Mouse (Mus musculus) embryo, embryonic 10.5 days (tissue): ENCODE measurements at regions not wholly inside any gene's neighbourhood (a gene's known extent, or its start where the extent isn't known, plus 50 kb on each side); places are given as distances from the start of the nearest gene placed in this dataset.

Source experiments
- DNase-seq: peaks from one replicate; pipeline ENCODE4 v3.0.0-alpha.2; 2015; ENCODE audit warnings: low spot score

DNA sequence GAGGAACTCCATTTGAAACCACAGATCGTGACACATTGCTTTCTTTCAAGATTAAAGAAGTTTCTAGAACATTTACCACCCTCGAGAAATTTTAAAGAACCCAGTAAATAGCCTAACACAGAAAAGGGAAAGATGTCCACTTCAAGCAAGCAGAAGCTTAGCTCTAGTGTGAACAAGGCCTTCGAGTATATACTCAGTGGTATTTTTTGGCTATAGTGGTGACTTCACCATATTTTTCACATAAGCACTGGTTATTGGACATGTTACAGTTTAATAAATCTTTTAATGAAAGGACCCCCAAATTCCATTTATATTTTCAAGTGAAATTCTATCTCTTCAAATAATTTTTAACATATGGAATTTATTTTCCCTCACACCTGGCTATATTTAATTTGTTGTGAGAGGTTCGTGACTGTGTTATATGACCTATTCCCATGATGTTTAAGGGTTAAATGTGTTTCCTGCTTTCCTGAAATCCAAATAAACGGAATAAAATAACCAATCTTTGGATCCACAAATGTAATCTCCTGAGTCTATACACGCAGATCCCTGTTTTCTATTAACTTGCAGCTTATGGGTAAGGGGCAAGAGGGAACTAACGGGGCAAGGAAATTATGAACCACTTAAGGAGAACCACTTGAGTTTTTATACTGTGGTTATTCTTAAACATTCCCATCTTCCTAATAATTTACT lies 60.6 kb upstream of the Tas2r134 start:
- DNase-seq = no peak

GRCm38 (mm10) chr2:51563881-51564280 lies 63.4 kb upstream of the Tas2r134 start:
- DNase-seq = no peak

GRCm38 (mm10) chr2:51563240-51563639 lies 64.1 kb upstream of the Tas2r134 start:
- no peak for DNase-seq

DNA sequence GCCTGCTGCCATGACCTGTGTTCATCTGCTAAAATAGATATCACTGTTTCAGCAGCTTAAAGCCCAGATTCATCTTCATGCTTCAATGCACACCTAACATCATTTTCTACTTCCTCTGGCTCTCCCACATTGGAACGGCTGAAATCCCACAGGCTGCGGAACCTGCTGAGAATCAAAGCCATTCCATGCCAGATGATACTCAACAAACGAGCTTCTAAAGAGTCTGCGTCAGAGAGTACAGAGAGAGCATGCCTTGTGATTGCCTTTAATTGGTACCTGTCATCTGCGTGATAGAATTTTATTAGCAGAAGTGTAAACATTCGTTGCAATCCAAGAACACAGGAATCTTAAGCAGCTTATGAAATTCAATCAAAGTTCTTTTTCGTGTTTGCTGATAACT lies 76.4 kb upstream of the Tas2r134 start:
- no peak for DNase-seq

- DNase-seq = no peak
Measured at GRCm38 (mm10) chr2:51549125-51549524, 78.2 kb upstream of the Tas2r134 start.

DNA sequence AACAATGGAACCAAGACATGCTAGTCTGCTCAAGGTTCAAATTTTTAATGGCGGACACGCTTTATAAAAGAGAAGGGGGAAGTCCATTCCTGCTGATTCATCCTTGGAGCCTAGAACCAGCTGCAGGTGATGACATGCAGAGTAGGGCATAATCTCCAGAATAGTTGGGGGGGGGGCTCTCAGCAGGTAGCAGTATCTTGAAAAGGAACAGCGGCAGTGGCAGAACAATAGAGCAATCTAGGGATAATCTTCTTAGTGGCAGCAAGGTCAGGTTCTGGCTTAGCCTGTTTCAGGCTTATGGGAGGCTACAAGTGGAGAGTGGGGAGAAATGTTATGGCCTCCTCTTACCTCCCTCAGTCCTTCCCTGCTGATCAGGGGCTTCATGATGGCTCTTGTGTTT lies 81.1 kb upstream of the Tas2r134 start:
- DNase-seq = no peak

DNA sequence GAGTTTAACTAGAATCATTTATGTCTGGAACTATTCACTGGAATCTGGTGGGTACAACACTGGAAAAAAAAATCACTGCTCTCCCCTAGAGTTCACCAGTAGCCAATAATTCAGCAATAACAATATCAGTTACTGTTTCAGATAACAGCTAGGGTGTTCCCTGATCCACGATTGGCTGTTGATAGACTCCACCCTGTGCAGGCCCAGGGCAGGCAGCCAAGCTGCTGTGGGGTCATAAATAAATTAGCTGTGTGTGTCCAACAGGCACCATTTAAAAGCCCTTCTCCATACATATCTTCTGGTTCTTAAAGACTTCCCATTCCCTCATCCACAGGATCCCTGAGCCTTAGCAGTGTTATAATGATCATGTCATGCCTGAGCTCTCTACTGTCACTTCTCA lies 83.4 kb upstream of the Tas2r134 start:
- no peak for DNase-seq

GRCm38 (mm10) chr2:51542272-51542671 lies 85.0 kb upstream of the Tas2r134 start:
- DNase-seq = peak; percentile 36

DNA sequence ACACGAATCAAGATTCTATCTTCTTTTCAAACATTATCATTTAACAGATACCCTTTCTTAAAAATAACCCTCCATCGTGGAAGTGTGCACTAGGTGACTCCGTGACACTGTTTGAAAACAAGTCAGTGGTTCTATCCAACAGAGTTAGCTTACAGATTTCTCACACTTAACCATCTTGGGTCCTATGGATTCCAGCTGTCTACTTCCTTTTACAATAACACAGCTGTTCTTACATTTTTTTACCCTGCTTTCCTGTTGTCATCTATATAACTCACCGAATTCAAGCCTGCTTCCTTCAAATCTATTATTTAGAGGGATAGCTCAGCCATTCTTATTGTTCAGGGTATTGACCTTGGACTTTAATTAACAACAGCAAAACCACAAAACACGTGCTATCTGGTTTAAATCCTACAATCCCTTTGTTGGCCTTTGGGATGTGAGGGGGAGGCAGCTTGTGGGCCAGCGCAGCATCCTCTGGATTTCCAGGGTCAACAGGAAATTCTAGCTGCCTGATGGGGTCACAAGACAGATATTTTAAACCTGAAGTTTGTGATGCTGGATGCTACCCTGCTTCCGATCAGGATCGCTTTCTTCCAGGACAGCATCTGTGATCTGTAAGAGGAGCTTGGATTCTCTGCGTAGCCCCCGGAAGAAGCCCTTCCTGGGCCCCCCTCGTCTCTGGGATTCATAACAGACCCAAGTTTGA lies 94.4 kb upstream of the Tas2r134 start:
- DNase-seq = peak; percentile 48

- peak; percentile 46 for DNase-seq
Measured at GRCm38 (mm10) chr2:51531106-51531839, 96.0 kb upstream of the Tas2r134 start.

DNA sequence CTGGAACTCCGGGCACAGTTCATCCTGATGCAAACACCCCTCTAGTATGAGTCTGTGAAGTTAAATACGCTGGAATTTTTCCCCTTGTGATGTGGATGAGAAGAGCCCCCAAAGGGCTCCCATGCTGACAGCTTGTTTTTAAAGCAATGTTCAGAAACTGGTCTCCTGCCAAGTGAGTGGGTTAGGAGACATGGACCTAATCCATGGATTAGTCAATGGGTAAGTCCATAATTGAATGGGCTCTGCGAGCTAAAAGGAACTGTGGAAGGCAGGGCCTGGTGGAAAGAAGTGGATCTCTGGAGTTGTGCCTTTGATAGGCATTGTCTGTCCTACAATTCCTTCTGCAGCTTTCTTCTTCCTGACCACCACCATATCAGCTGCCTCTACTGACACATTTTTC lies 104.5 kb upstream of the Tas2r134 start:
- no peak for DNase-seq

- DNase-seq = no peak
Measured at GRCm38 (mm10) chr2:51509220-51510011, 117.9 kb upstream of the Tas2r134 start.

GRCm38 (mm10) chr2:51497896-51498295 lies 129.4 kb upstream of the Tas2r134 start:
- DNase-seq = no peak

DNA sequence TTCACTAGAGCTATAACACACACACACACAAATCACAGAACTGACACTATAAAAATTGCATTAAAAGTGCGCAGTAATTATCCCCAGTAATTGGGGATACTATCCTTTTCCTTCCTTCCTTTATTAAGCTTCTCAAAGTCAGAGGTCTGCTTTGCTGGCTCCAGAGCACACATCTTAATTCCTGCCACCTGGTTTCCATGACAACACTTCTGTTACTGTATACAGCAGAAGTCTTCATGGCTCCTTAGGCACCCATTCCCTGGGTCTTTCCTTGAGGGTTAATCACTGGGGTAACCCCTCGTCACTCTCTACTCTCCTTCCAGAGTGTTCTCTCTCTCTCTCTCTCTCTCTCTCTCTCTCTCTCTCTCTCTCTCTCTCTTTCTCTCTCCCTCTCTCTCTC lies 153.6 kb upstream of the Tas2r134 start:
- DNase-seq = peak; percentile 25

DNA sequence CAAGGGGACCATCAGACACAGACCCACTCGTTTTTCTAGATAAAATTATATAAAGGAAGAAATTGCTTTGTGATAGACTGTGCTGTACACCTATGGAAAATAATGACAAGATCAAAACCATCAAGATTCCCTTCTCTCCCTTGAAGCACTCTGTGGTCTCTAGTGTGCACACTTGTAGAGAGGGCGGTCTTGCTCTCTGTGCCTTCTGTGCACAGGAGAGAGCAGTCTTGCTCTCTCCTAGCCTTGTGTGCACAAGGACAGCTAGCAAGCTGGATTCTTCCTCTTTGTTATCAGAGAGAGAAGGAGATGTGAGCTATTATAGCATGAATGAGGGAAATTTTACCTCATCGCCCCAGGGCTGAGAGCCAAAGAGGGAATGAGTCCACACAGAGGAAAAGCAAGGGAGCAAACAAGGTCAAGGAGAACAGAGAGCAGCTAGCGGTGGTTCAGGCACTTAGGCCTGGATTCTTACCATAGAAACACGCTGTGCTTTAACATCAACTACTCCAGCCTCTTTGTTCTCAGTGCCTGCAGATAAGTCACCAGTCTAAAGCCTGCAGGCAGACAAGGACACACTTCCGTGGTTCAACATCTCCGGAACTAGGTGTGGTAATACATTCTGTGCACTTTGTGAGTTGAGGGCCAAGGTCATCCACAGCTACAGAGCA lies 160.2 kb upstream of the Tas2r134 start:
- no peak for DNase-seq

- no peak for DNase-seq
Measured at GRCm38 (mm10) chr2:51466003-51466402, 161.3 kb upstream of the Tas2r134 start.

GRCm38 (mm10) chr2:51465576-51465975 lies 161.7 kb upstream of the Tas2r134 start:
- no peak for DNase-seq

DNA sequence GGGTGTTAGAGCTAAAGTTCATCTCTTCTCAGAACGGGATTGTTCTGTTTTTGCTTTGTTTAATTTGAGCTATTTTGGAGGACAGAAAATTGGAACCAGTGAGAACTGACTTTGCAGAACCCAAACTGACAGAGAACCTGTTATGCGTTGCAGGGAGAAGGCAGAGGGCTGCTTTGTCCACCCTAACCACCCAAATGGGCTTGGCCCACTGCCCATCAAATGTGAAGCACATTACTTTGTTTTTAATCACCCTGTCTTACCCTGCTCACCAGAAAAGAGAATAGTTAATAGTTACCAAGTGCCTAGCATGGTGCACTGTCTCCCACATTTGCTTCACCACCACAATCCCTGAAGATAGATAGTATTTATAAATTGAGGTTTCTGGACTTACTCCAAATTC lies 163.0 kb upstream of the Tas2r134 start:
- DNase-seq = no peak

GRCm38 (mm10) chr2:51460896-51461295 lies 166.4 kb upstream of the Tas2r134 start:
- DNase-seq = no peak

GRCm38 (mm10) chr2:51459486-51459885 lies 167.8 kb upstream of the Tas2r134 start:
- DNase-seq = no peak

GRCm38 (mm10) chr2:51457717-51458116 lies 169.6 kb upstream of the Tas2r134 start:
- DNase-seq = no peak

GRCm38 (mm10) chr2:51452816-51453215 lies 174.5 kb upstream of the Tas2r134 start:
- DNase-seq = no peak
